Mouse (Mus musculus) CH12F3 (cell line): ENCODE data around the gene Anks1.
"Not testable (repeated sequence)": the region's sequence is repeated elsewhere in the genome, so short reads cannot be mapped to it uniquely, and the experiment has no call there.

Experiments
- in situ Hi-C: fragments of 300-500 bp; cut with MboI; formaldehyde crosslinking; loops from 2 replicates; pipeline ENCODE4 v1.14.3; 2020; ENCODE audit warnings: low sequenced_read_pairs

Gene Anks1

GRCm38 (mm10) chr17:27965292-27965691 is 56.2 kb downstream of the Anks1 start:
- in situ Hi-C loops = no loop called here

- in situ Hi-C loops = no loop called here
Measured at GRCm38 (mm10) chr17:27966056-27966455, 57.0 kb downstream of the Anks1 start.

GRCm38 (mm10) chr17:27966508-27967021 is 57.5 kb downstream of the Anks1 start:
- in situ Hi-C loops = no loop called here

- in situ Hi-C loops = no loop called here
Measured at GRCm38 (mm10) chr17:27967529-27967928, 58.4 kb downstream of the Anks1 start.

GRCm38 (mm10) chr17:27968033-27968750 is 59.1 kb downstream of the Anks1 start:
- in situ Hi-C loops = no loop called here

GRCm38 (mm10) chr17:27968903-27969302 is 59.8 kb downstream of the Anks1 start:
- in situ Hi-C loops = no loop called here

GRCm38 (mm10) chr17:27969365-27969764 is 60.3 kb downstream of the Anks1 start:
- in situ Hi-C loops = no loop called here

GRCm38 (mm10) chr17:27969896-27970295 is 60.8 kb downstream of the Anks1 start:
- in situ Hi-C loops = no loop called here

GRCm38 (mm10) chr17:27970305-27970704 is 61.2 kb downstream of the Anks1 start:
- in situ Hi-C loops = no loop called here

GRCm38 (mm10) chr17:27971496-27971895 is 62.4 kb downstream of the Anks1 start:
- in situ Hi-C loops = no loop called here

GRCm38 (mm10) chr17:27973337-27973736 is 64.2 kb downstream of the Anks1 start:
- in situ Hi-C loops = no loop called here

GRCm38 (mm10) chr17:27976266-27976665 is 67.2 kb downstream of the Anks1 start:
- in situ Hi-C loops = no loop called here

GRCm38 (mm10) chr17:27977008-27977636 is 68.0 kb downstream of the Anks1 start:
- in situ Hi-C loops = no loop called here

- in situ Hi-C loops = no loop called here
Measured at GRCm38 (mm10) chr17:27980391-27980955, 71.4 kb downstream of the Anks1 start.

- in situ Hi-C loops = no loop called here
Measured at GRCm38 (mm10) chr17:27981451-27982069, 72.5 kb downstream of the Anks1 start.

GRCm38 (mm10) chr17:27982070-27982457 is 73.0 kb downstream of the Anks1 start:
- in situ Hi-C loops = not testable (repeated sequence)

GRCm38 (mm10) chr17:27982712-27983266 is 73.7 kb downstream of the Anks1 start:
- in situ Hi-C loops = no loop called here

- in situ Hi-C loops = no loop called here
Measured at GRCm38 (mm10) chr17:27984421-27984820, 75.3 kb downstream of the Anks1 start.

GRCm38 (mm10) chr17:27986106-27986505 is 77.0 kb downstream of the Anks1 start:
- in situ Hi-C loops = no loop called here

- in situ Hi-C loops = no loop called here
Measured at GRCm38 (mm10) chr17:27989807-27990542, 80.9 kb downstream of the Anks1 start.
